Mouse (Mus musculus): ENCODE results near the gene Ncr1. TPM values are rescaled to one million over a fixed set of nuclear protein-coding genes. Genes with fewer than 3 reads are reported as not detected.
A peak's percentile ranks its signal among the peaks of the same experiment; 100 is the strongest.

Ncr1 gene
- total RNA-seq (2012; rRNA removed) (not detected in 2 replicates), polyA plus RNA-seq (2012; ENCODE audit: insufficient read depth in 1 of 2, insufficient read length in 2 of 2, low read depth in 1 of 2, low replicate concordance in 2 of 2, missing spikeins in 1 of 2) (not detected)

- no peaks in the 10 kb centered on the region for H3K36me3 ChIP-seq (ENCODE audit: control insufficient read depth in 1 of 2, insufficient read depth in 2 of 2, low read length in 2 of 2)
- DNase-seq (ENCODE audit: low read depth, low spot score), result no peak
- no peaks in the 10 kb centered on the region for H3K4me1 ChIP-seq (ENCODE audit: control insufficient read depth in 1 of 2, insufficient read depth in 2 of 2, low read length in 2 of 2)
- no peaks in the 10 kb centered on the region for H3K9me3 ChIP-seq (replicated peaks; ENCODE audit: insufficient read depth, low read length)
- no peak within 1 kb of the TSS for H3K27ac ChIP-seq (ENCODE audit: control insufficient read depth, low read depth, low read length)
- H3K79me2 ChIP-seq (ENCODE audit: control insufficient read depth, insufficient read depth, low read length, poor library complexity), result no peaks in the 10 kb centered on the region
- no peaks in the 10 kb centered on the region; a peak in 1 of 4 replicates for H3K27me3 ChIP-seq (ENCODE audit: control insufficient read depth in 1 of 2, insufficient read depth in 2 of 2, low read length in 2 of 2)
- TF ChIP-seq ZC3H11A (IDR thresholded peaks at IDR 0.05; ENCODE audit: low read depth, low read length) (no peak), NRF1 (IDR thresholded peaks at IDR 0.05; ENCODE audit: insufficient read depth, low read depth, low read length, poor library complexity, severe bottlenecking) (no peak), HCFC1 (IDR thresholded peaks at IDR 0.05; ENCODE audit: low read depth, low read length) (no peak), POLR2A (IDR thresholded peaks at IDR 0.05; ENCODE audit: control insufficient read depth in 1 of 2, insufficient read depth in 1 of 2, low read depth in 1 of 2, low read length in 2 of 2, poor library complexity in 1 of 2) (no peak), ZMIZ1 (IDR thresholded peaks at IDR 0.05; ENCODE audit: low read depth, low read length) (no peak)
- H3K4me3 ChIP-seq (ENCODE audit: control insufficient read depth in 1 of 2, insufficient read depth in 1 of 2, low read depth in 2 of 2, low read length in 2 of 2), result no peak within 1 kb of the TSS
- no peak within 1 kb of the TSS for H3K9ac ChIP-seq (ENCODE audit: control insufficient read depth, low read depth, low read length, poor library complexity, severe bottlenecking)
Observed at GRCm38 (mm10) chr7:4337509-4337908, at the start of gene Ncr1. Ncr1 (plus strand) TSS chr7:4337724.

- H3K36me3 ChIP-seq (ENCODE audit: control insufficient read depth in 1 of 2, insufficient read depth in 2 of 2, low read length in 2 of 2), result no peaks in the 10 kb centered on the region
- no peak for DNase-seq (ENCODE audit: low read depth, low spot score)
- no peaks in the 10 kb centered on the region for H3K79me2 ChIP-seq (ENCODE audit: control insufficient read depth, insufficient read depth, low read length, poor library complexity)
- TF ChIP-seq ELF1 (IDR thresholded peaks at IDR 0.05; ENCODE audit: low read depth, low read length), result no peak
- TF ChIP-seq CTCF (IDR thresholded peaks at IDR 0.05 in 2 of 3, conservative IDR thresholded peaks at IDR 0.05 in 1 of 3; ENCODE audit: control insufficient read depth in 1 of 3, insufficient read depth in 1 of 3, low read depth in 2 of 3, low read length in 3 of 3, poor library complexity in 1 of 3, severe bottlenecking in 1 of 3), result no peak
- no peak for TF ChIP-seq POLR2AphosphoS5 (IDR thresholded peaks at IDR 0.05; ENCODE audit: borderline replicate concordance, low read depth, low read length)
- TF ChIP-seq ZNF384 (IDR thresholded peaks at IDR 0.05; ENCODE audit: low read depth, low read length), result no peak
- no peak for TF ChIP-seq TAL1 (IDR thresholded peaks at IDR 0.05; ENCODE audit: low read length)
- TF ChIP-seq POLR2A (IDR thresholded peaks at IDR 0.05; ENCODE audit: control insufficient read depth in 1 of 2, insufficient read depth in 1 of 2, low read depth in 1 of 2, low read length in 2 of 2, poor library complexity in 1 of 2), result no peak
- no peak for TF ChIP-seq NRF1 (IDR thresholded peaks at IDR 0.05; ENCODE audit: insufficient read depth, low read depth, low read length, poor library complexity, severe bottlenecking)
- H3K27me3 ChIP-seq (ENCODE audit: control insufficient read depth in 1 of 2, insufficient read depth in 2 of 2, low read length in 2 of 2), result no peaks in the 10 kb centered on the region
- H3K27ac ChIP-seq (ENCODE audit: control insufficient read depth, low read depth, low read length), result no peak overlapping the region
- H3K4me1 ChIP-seq (ENCODE audit: control insufficient read depth in 1 of 2, insufficient read depth in 2 of 2, low read length in 2 of 2), result no peaks in the 10 kb centered on the region
- H3K9me3 ChIP-seq (replicated peaks; ENCODE audit: insufficient read depth, low read length), result no peaks in the 10 kb centered on the region
- H3K9ac ChIP-seq (ENCODE audit: control insufficient read depth, low read depth, low read length, poor library complexity, severe bottlenecking), result no peak overlapping the region
- no peak overlapping the region for H3K4me3 ChIP-seq (ENCODE audit: control insufficient read depth in 1 of 2, insufficient read depth in 1 of 2, low read depth in 2 of 2, low read length in 2 of 2)
Observed at GRCm38 (mm10) chr7:4292638-4293037, 44.9 kb upstream of the Ncr1 start.

GRCm38 (mm10) chr7:4297189-4297588 is 40.3 kb upstream of the Ncr1 start:
- no peak overlapping the region for H3K4me3 ChIP-seq (ENCODE audit: control insufficient read depth in 1 of 2, insufficient read depth in 1 of 2, low read depth in 2 of 2, low read length in 2 of 2)
- H3K9ac ChIP-seq (ENCODE audit: control insufficient read depth, low read depth, low read length, poor library complexity, severe bottlenecking), result no peak overlapping the region
- no peak overlapping the region for H3K27ac ChIP-seq (ENCODE audit: control insufficient read depth, low read depth, low read length)
- DNase-seq (ENCODE audit: low read depth, low spot score), result peak; percentile 55
- no peak for TF ChIP-seq NELFE (IDR thresholded peaks at IDR 0.05; ENCODE audit: low read depth, low read length)
- no peak for TF ChIP-seq RCOR1 (IDR thresholded peaks at IDR 0.05; ENCODE audit: low read depth, low read length)
- no peak for TF ChIP-seq POLR2A (IDR thresholded peaks at IDR 0.05; ENCODE audit: control insufficient read depth in 1 of 2, insufficient read depth in 1 of 2, low read depth in 1 of 2, low read length in 2 of 2, poor library complexity in 1 of 2)
- peak; percentile 69 for TF ChIP-seq SMC3 (IDR thresholded peaks at IDR 0.05; ENCODE audit: low read depth, low read length)
- TF ChIP-seq CTCF (IDR thresholded peaks at IDR 0.05 in 2 of 3, conservative IDR thresholded peaks at IDR 0.05 in 1 of 3; ENCODE audit: control insufficient read depth in 1 of 3, insufficient read depth in 1 of 3, low read depth in 2 of 3, low read length in 3 of 3, poor library complexity in 1 of 3, severe bottlenecking in 1 of 3), result peak; percentile 48 to 69 (median 54)
- TF ChIP-seq MYC (IDR thresholded peaks at IDR 0.05; ENCODE audit: low read depth, low read length), result peak; percentile 46; the same call in 1 of the 2 replicates
- TF ChIP-seq RAD21 (IDR thresholded peaks at IDR 0.05; ENCODE audit: low read depth, low read length), result peak; percentile 42
- no peak for TF ChIP-seq UBTF (IDR thresholded peaks at IDR 0.05; ENCODE audit: borderline replicate concordance, insufficient read depth, low read depth, low read length)
- peak; percentile 3; the same call in 1 of the 2 replicates for TF ChIP-seq ZC3H11A (IDR thresholded peaks at IDR 0.05; ENCODE audit: low read depth, low read length)
- no peaks in the 10 kb centered on the region for H3K4me1 ChIP-seq (ENCODE audit: control insufficient read depth in 1 of 2, insufficient read depth in 2 of 2, low read length in 2 of 2)
- no peaks in the 10 kb centered on the region for H3K79me2 ChIP-seq (ENCODE audit: control insufficient read depth, insufficient read depth, low read length, poor library complexity)
- no peaks in the 10 kb centered on the region for H3K36me3 ChIP-seq (ENCODE audit: control insufficient read depth in 1 of 2, insufficient read depth in 2 of 2, low read length in 2 of 2)
- no peaks in the 10 kb centered on the region for H3K9me3 ChIP-seq (replicated peaks; ENCODE audit: insufficient read depth, low read length)
- H3K27me3 ChIP-seq (ENCODE audit: control insufficient read depth in 1 of 2, insufficient read depth in 2 of 2, low read length in 2 of 2), result no peaks in the 10 kb centered on the region

Data from MEL (cell line).